Mouse (Mus musculus) kidney, embryonic 15.5 days (tissue): ENCODE data around the gene Drd2. TPM values are rescaled to one million over a fixed set of nuclear protein-coding genes. Genes with fewer than 3 reads are reported as not detected.

Source experiments
- ATAC-seq: fragments of 200-750 bp; cut with Nextera tagmentation; replicated peaks from 2 replicates; pipeline ENCODE4 v1.8.0; 2017; ENCODE audit warnings: moderate TSS enrichment; ENCODE audit not compliant: low FRiP score
- H3K27ac ChIP-seq: fragments of 300-500 bp; sonication (generic); 2 replicates; pipeline ENCODE4 v1.5.1; 2015; ENCODE audit warnings: mild to moderate bottlenecking, inconsistent platforms
- H3K27me3 ChIP-seq: fragments of 300-500 bp; sonication (generic); 2 replicates; pipeline ENCODE4 v1.6.1; 2015; ENCODE audit warnings: inconsistent platforms
- H3K36me3 ChIP-seq: fragments of 300-500 bp; sonication (generic); 2 replicates; pipeline ENCODE4 v1.6.1; 2015; ENCODE audit warnings: inconsistent platforms
- H3K4me1 ChIP-seq: fragments of 300-500 bp; sonication (generic); 2 replicates; pipeline ENCODE4 v1.6.1; 2015; ENCODE audit warnings: inconsistent platforms
- H3K4me2 ChIP-seq: fragments of 300-500 bp; sonication (generic); 2 replicates; pipeline ENCODE4 v1.6.1; 2015; ENCODE audit warnings: moderate library complexity, mild to moderate bottlenecking, inconsistent platforms
- H3K4me3 ChIP-seq: fragments of 300-500 bp; sonication (generic); replicated peaks from 2 replicates; pipeline ENCODE4 v1.5.1; 2015; ENCODE audit warnings: mild to moderate bottlenecking, inconsistent platforms
- H3K9ac ChIP-seq: fragments of 300-500 bp; sonication (generic); 2 replicates; pipeline ENCODE4 v1.6.1; 2015; ENCODE audit warnings: mild to moderate bottlenecking, inconsistent platforms
- H3K9me3 ChIP-seq: fragments of 300-500 bp; sonication (generic); replicated peaks from 2 replicates; pipeline ENCODE4 v1.6.1; 2016; ENCODE audit warnings: inconsistent platforms
- WGBS: fragments of 180-500 bp; shearing (Covaris S2); methylation state at CpG from one replicate; pipeline ENCODE4 v1.1.7; 2015; ENCODE audit warnings: mixed read lengths; 5-methylcytosine and 5-hydroxymethylcytosine counted together
- polyA plus RNA-seq: library from polyadenylated mRNA; unstranded; fragments of >200 nt; fragmentation: Nextera tagmentation; extraction: Ambion mirVana; gene quantifications from 2 replicates; pipeline ENCODE4 v1.2.1, GENCODE M21; 2015

Drd2 gene
- polyA plus RNA-seq, 1 experiment from 2014 or later: 0.16 TPM

DNA sequence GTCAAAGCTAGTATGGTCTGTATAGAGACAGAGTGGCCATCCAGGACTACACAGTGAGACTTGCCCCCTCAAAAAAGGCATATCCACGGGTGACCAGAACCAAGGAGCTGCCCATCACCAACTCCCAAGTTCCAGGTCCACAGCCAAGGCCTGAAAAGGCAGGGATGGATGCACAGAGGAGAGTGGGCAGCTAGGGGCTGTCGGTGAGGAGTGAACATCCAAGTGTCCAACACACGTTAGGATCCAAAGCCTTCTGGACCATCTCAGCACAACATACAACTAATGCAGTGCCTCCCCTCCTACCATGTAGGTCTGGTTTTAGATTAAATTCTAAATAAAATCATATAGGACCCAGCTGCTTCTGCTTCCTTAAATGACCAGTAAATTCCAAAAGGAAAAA is 115.7 kb downstream of the Drd2 start:
- Histone ChIP-seq H3K36me3 (no peaks in the 10 kb centered on the region), H3K4me1 (no peaks in the 10 kb centered on the region), H3K27me3 (no peaks in the 10 kb centered on the region), H3K9ac (no peak overlapping the region), H3K4me3 (no peak overlapping the region), H3K9me3 (no peaks in the 10 kb centered on the region), H3K27ac (no peak overlapping the region), H3K4me2 (no peak overlapping the region)
- ATAC-seq: no peak
- 92% methylated on average over 3 of the region's 3 CpGs for WGBS

Other genes starting within 250 kb of the Drd2 start
- not detected in 2 replicates for gene Gm4894, start 90.1 kb upstream of the Drd2 start, polyA plus RNA-seq
- not detected in 2 replicates for gene Ankk1, start 86.4 kb downstream of the Drd2 start, polyA plus RNA-seq
- 2.4 and 2.5 TPM in 2 replicates for gene Ttc12, start 145.6 kb downstream of the Drd2 start, polyA plus RNA-seq